Mouse (Mus musculus): ENCODE results near the gene Btf3l4.

DNA sequence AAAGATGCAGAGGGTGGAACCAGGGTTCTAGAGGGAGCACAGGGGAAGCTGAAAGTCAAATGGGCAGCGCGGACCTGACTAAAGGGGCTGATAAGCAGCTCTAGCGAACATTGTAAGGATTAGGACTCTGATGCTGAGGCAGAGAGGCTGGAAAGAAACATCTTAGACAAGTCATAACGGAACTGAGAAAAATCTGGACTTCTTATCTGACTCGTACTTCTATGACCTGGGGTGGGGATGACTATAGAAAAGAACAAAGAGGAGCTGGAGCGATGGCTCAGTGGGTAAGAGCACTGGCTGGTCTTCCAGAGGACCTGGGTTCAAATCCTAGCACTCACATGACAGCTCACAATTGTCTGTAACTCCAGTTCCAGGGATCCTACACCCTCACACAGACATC lies 44.5 kb upstream of the Btf3l4 start:
- no peak for TF ChIP-seq CTCF (IDR thresholded peaks at IDR 0.05; ENCODE audit: low read depth, low read length)
- TF ChIP-seq GATA2 (IDR thresholded peaks at IDR 0.05; ENCODE audit: borderline replicate concordance, low read depth, low read length): no peak
- no peak for TF ChIP-seq GATA1 (IDR thresholded peaks at IDR 0.05; ENCODE audit: borderline replicate concordance, low read length)
- TF ChIP-seq POLR2AphosphoS5 (IDR thresholded peaks at IDR 0.05; ENCODE audit: insufficient replicate concordance, low read depth, low read length): no peak
